Mouse (Mus musculus) kidney, embryonic 16.5 days (tissue): Measurements from ENCODE around the gene Ghr. TPM values are rescaled to one million over a fixed set of nuclear protein-coding genes. Genes with fewer than 3 reads are reported as not detected.

Experiments used
- ATAC-seq: fragments of 200-750 bp; cut with Nextera tagmentation; 2 replicates; pipeline ENCODE4 v1.8.0; 2017; ENCODE audit warnings: moderate TSS enrichment; ENCODE audit not compliant: low FRiP score, low TSS enrichment
- H3K27ac ChIP-seq: fragments of 300-500 bp; sonication (generic); 2 replicates; pipeline ENCODE4 v1.5.1; 2014; ENCODE audit warnings: low read length
- H3K27me3 ChIP-seq: fragments of 300-500 bp; sonication (generic); 2 replicates; pipeline ENCODE4 v1.6.1; 2014; ENCODE audit warnings: low read length, control low read depth, mixed read lengths; ENCODE audit not compliant: insufficient read depth
- H3K36me3 ChIP-seq: fragments of 300-500 bp; sonication (generic); 2 replicates; pipeline ENCODE4 v1.6.1; 2014; ENCODE audit warnings: low read length, control low read depth, mixed read lengths; ENCODE audit not compliant: insufficient read depth
- H3K4me1 ChIP-seq: fragments of 300-500 bp; sonication (generic); 2 replicates; pipeline ENCODE4 v1.6.1; 2014; ENCODE audit warnings: low read length, control low read depth, mixed read lengths; ENCODE audit not compliant: insufficient read depth
- H3K4me2 ChIP-seq: fragments of 300-500 bp; sonication (generic); replicated peaks from 2 replicates; pipeline ENCODE4 v1.6.1; 2014; ENCODE audit warnings: low read depth, low read length
- H3K4me3 ChIP-seq: fragments of 300-500 bp; sonication (generic); 2 replicates; pipeline ENCODE4 v1.5.1; 2014; ENCODE audit warnings: mild to moderate bottlenecking, low read length
- H3K9ac ChIP-seq: fragments of 300-500 bp; sonication (generic); replicated peaks from 2 replicates; pipeline ENCODE4 v1.6.1; 2014; ENCODE audit warnings: low read length
- H3K9me3 ChIP-seq: fragments of 300-500 bp; sonication (generic); 2 replicates; pipeline ENCODE4 v1.6.1; 2016; ENCODE audit warnings: low read length, control low read depth
- WGBS: fragments of 180-500 bp; shearing (Covaris S2); extraction: QIAGEN DNeasy Blood & Tissue Kit; methylation state at CpG from one replicate; pipeline ENCODE4 v1.1.7; 2014; 5-methylcytosine and 5-hydroxymethylcytosine counted together
- polyA plus RNA-seq: library from polyadenylated mRNA; unstranded; fragments of >200 nt; fragmentation: Nextera tagmentation; extraction: Ambion mirVana; gene quantifications from 2 replicates; pipeline ENCODE4 v1.2.1, GENCODE M21; 2015

Gene Ghr
- polyA plus RNA-seq, 1 experiment from 2014 or later: 68.4 TPM

- H3K9me3 ChIP-seq: no peaks in the 10 kb centered on the region
- H3K9ac ChIP-seq: no peak overlapping the region
- no peaks in the 10 kb centered on the region for H3K36me3 ChIP-seq
- ATAC-seq: no peak
- no peak overlapping the region for H3K27ac ChIP-seq
- H3K4me1 ChIP-seq: peaks cover 12% of the 10 kb centered on the region; the same call in 1 of the 2 replicates
- no peak overlapping the region for H3K4me3 ChIP-seq
- no peaks in the 10 kb centered on the region for H3K27me3 ChIP-seq
- no peak overlapping the region for H3K4me2 ChIP-seq
Observed at GRCm38 (mm10) chr15:3399196-3399595, 184.1 kb downstream of the Ghr start.

- no peak overlapping the region for H3K27ac ChIP-seq
- peaks cover 12% of the 10 kb centered on the region; the same call in 1 of the 2 replicates for H3K4me1 ChIP-seq
- no peak overlapping the region for H3K4me3 ChIP-seq
- ATAC-seq: no peak
- no peaks in the 10 kb centered on the region for H3K36me3 ChIP-seq
- H3K4me2 ChIP-seq: no peak overlapping the region
- no peak overlapping the region for H3K9ac ChIP-seq
- 81% methylated on average over 3 of the region's 3 CpGs for WGBS
- no peaks in the 10 kb centered on the region for H3K27me3 ChIP-seq
- no peaks in the 10 kb centered on the region for H3K9me3 ChIP-seq
Observed at GRCm38 (mm10) chr15:3397369-3398100, 185.8 kb downstream of the Ghr start.

- no peak for ATAC-seq
- 91% methylated on average over 2 of the region's 2 CpGs for WGBS
- no peak overlapping the region for H3K27ac ChIP-seq
Observed at GRCm38 (mm10) chr15:3396149-3396548, 187.1 kb downstream of the Ghr start.

GRCm38 (mm10) chr15:3395700-3396099, 187.6 kb downstream of the Ghr start:
- Histone ChIP-seq H3K9ac (no peak overlapping the region), H3K4me3 (no peak overlapping the region), H3K27ac (no peak overlapping the region), H3K4me2 (no peak overlapping the region), H3K36me3 (no peaks in the 10 kb centered on the region), H3K4me1 (peaks cover 11% of the 10 kb centered on the region; the same call in 1 of the 2 replicates), H3K9me3 (no peaks in the 10 kb centered on the region), H3K27me3 (no peaks in the 10 kb centered on the region)
- ATAC-seq: no peak
- 79% methylated on average over 3 of the region's 3 CpGs for WGBS

More at GRCm38 (mm10) chr15:3396149-3396548, 187.1 kb downstream of the Ghr start:
- Histone ChIP-seq H3K4me2 (no peak overlapping the region), H3K4me1 (peaks cover 12% of the 10 kb centered on the region; the same call in 1 of the 2 replicates), H3K9ac (no peak overlapping the region), H3K27me3 (no peaks in the 10 kb centered on the region), H3K4me3 (no peak overlapping the region), H3K36me3 (no peaks in the 10 kb centered on the region), H3K9me3 (no peaks in the 10 kb centered on the region)

- Histone ChIP-seq H3K9me3 (no peaks in the 10 kb centered on the region), H3K27ac (no peak overlapping the region), H3K27me3 (no peaks in the 10 kb centered on the region), H3K36me3 (0 out of 2 replicates have a peak, but pooled peaks cover 2% of the 10 kb centered on the region), H3K4me1 (no peaks in the 10 kb centered on the region), H3K9ac (no peak overlapping the region), H3K4me3 (no peak overlapping the region), H3K4me2 (no peak overlapping the region)
- no peak for ATAC-seq
Observed at GRCm38 (mm10) chr15:3390722-3391121, 192.6 kb downstream of the Ghr start.

- Histone ChIP-seq H3K36me3 (0 out of 2 replicates have a peak, but pooled peaks cover 3% of the 10 kb centered on the region), H3K4me2 (no peak overlapping the region), H3K9me3 (no peaks in the 10 kb centered on the region), H3K27me3 (no peaks in the 10 kb centered on the region), H3K4me3 (no peak overlapping the region), H3K27ac (no peak overlapping the region), H3K4me1 (no peaks in the 10 kb centered on the region), H3K9ac (no peak overlapping the region)
- no peak for ATAC-seq
Observed at GRCm38 (mm10) chr15:3389011-3389410, 194.3 kb downstream of the Ghr start.

- no peak overlapping the region for H3K27ac ChIP-seq
- ATAC-seq: no peak
- no peaks in the 10 kb centered on the region for H3K9me3 ChIP-seq
- H3K4me3 ChIP-seq: no peak overlapping the region
- no peak overlapping the region for H3K9ac ChIP-seq
- H3K4me1 ChIP-seq: no peaks in the 10 kb centered on the region
- H3K27me3 ChIP-seq: no peaks in the 10 kb centered on the region
- WGBS: 60% methylated on average over 2 of the region's 2 CpGs
- H3K4me2 ChIP-seq: no peak overlapping the region
- 0 out of 2 replicates have a peak, but pooled peaks cover 3% of the 10 kb centered on the region for H3K36me3 ChIP-seq
Observed at GRCm38 (mm10) chr15:3388485-3388884, 194.8 kb downstream of the Ghr start.

- H3K4me3 ChIP-seq: no peak overlapping the region
- H3K27ac ChIP-seq: no peak overlapping the region
- H3K9ac ChIP-seq: no peak overlapping the region
- H3K36me3 ChIP-seq: 0 out of 2 replicates have a peak, but pooled peaks cover 3% of the 10 kb centered on the region
- H3K4me2 ChIP-seq: no peak overlapping the region
- no peaks in the 10 kb centered on the region for H3K27me3 ChIP-seq
- 52% methylated on average over 2 of the region's 2 CpGs for WGBS
- no peak for ATAC-seq
- H3K4me1 ChIP-seq: no peaks in the 10 kb centered on the region
- H3K9me3 ChIP-seq: no peaks in the 10 kb centered on the region
Observed at GRCm38 (mm10) chr15:3383788-3384187, 199.5 kb downstream of the Ghr start.

- Histone ChIP-seq H3K9ac (no peak overlapping the region), H3K36me3 (0 out of 2 replicates have a peak, but pooled peaks cover 3% of the 10 kb centered on the region), H3K9me3 (no peaks in the 10 kb centered on the region), H3K27me3 (no peaks in the 10 kb centered on the region), H3K27ac (no peak overlapping the region), H3K4me2 (no peak overlapping the region), H3K4me1 (0 out of 2 replicates have a peak, but pooled peaks cover 3% of the 10 kb centered on the region), H3K4me3 (no peak overlapping the region)
- no peak for ATAC-seq
- 49% methylated on average over 6 of the region's 6 CpGs for WGBS
Observed at GRCm38 (mm10) chr15:3381413-3381812, 201.9 kb downstream of the Ghr start.

GRCm38 (mm10) chr15:3368261-3368832, 214.9 kb downstream of the Ghr start:
- H3K27ac ChIP-seq: no peak overlapping the region
- ATAC-seq: no peak
- H3K27me3 ChIP-seq: no peaks in the 10 kb centered on the region
- no peaks in the 10 kb centered on the region for H3K4me1 ChIP-seq
- H3K9ac ChIP-seq: no peak overlapping the region
- no peaks in the 10 kb centered on the region for H3K36me3 ChIP-seq
- H3K9me3 ChIP-seq: peaks cover 24% of the 10 kb centered on the region
- WGBS: 73% methylated on average over 2 of the region's 2 CpGs
- no peak overlapping the region for H3K4me3 ChIP-seq
- no peak overlapping the region for H3K4me2 ChIP-seq
